Mouse (Mus musculus): ENCODE results near the gene Slc44a3. TPM values are rescaled to one million over a fixed set of nuclear protein-coding genes. Genes with fewer than 3 reads are reported as not detected.

Slc44a3 gene
- polyA plus RNA-seq, 1 experiment from 2014 or later, result 1.5 TPM

GRCm38 (mm10) chr3:121536803-121537202 lies 4.6 kb upstream of the Slc44a3 start:
- Histone ChIP-seq H3K4me2 (ENCODE audit: low read length) (no peak overlapping the region), H3K9me3 (ENCODE audit: control insufficient read depth, low read length) (no peaks in the 10 kb centered on the region), H3K4me1 (ENCODE audit: control insufficient read depth in 2 of 2, insufficient read depth in 2 of 2, low read length in 2 of 2) (peaks cover 6 to 18% of the 10 kb centered on the region in 2 experiments; a peak in 3 of 4 replicates), H3K4me3 (ENCODE audit: control insufficient read depth in 1 of 2, insufficient read depth in 1 of 2, low read depth in 1 of 2, low read length in 2 of 2) (no peak overlapping the region), H3K27me3 (ENCODE audit: control insufficient read depth, insufficient read depth, low read length) (peaks cover 22% of the 10 kb centered on the region; the same call in 1 of the 2 replicates), H3K36me3 (ENCODE audit: control insufficient read depth, insufficient read depth, low read length) (no peaks in the 10 kb centered on the region), H3K27ac (replicated peaks in 1 of 2; ENCODE audit: control insufficient read depth in 1 of 2, insufficient read depth in 1 of 2, low read depth in 2 of 2, low read length in 2 of 2) (no peak overlapping the region), H3K9ac (ENCODE audit: low read length) (no peak overlapping the region)
- 45% methylated on average over 9 of the region's 9 CpGs for WGBS
- ATAC-seq (ENCODE audit: insufficient number of reproducible peaks, insufficient read depth, low FRiP score, low read depth), result no peak

GRCm38 (mm10) chr3:121535813-121536504 lies 3.8 kb upstream of the Slc44a3 start:
- H3K9me3 ChIP-seq (ENCODE audit: control insufficient read depth, low read length), result no peaks in the 10 kb centered on the region
- WGBS, result 77% methylated on average over 3 of the region's 3 CpGs
- H3K4me1 ChIP-seq (ENCODE audit: control insufficient read depth in 2 of 2, insufficient read depth in 2 of 2, low read length in 2 of 2), result peaks cover 6 to 18% of the 10 kb centered on the region in 2 experiments; a peak in 3 of 4 replicates
- H3K4me2 ChIP-seq (ENCODE audit: low read length), result no peak overlapping the region
- H3K4me3 ChIP-seq (ENCODE audit: control insufficient read depth in 1 of 2, insufficient read depth in 1 of 2, low read depth in 1 of 2, low read length in 2 of 2), result no peak overlapping the region
- H3K27me3 ChIP-seq (ENCODE audit: control insufficient read depth, insufficient read depth, low read length), result peaks cover 26% of the 10 kb centered on the region; the same call in 1 of the 2 replicates
- no peaks in the 10 kb centered on the region for H3K36me3 ChIP-seq (ENCODE audit: control insufficient read depth, insufficient read depth, low read length)
- no peak for ATAC-seq (ENCODE audit: insufficient number of reproducible peaks, insufficient read depth, low FRiP score, low read depth)
- H3K27ac ChIP-seq (replicated peaks in 1 of 2; ENCODE audit: control insufficient read depth in 1 of 2, insufficient read depth in 1 of 2, low read depth in 2 of 2, low read length in 2 of 2), result no peak overlapping the region
- no peak overlapping the region for H3K9ac ChIP-seq (ENCODE audit: low read length)

GRCm38 (mm10) chr3:121531370-121532148 lies 645 bp downstream of the Slc44a3 start:
- Histone ChIP-seq H3K9ac (ENCODE audit: low read length) (peak overlapping the region; percentile 57), H3K4me1 (ENCODE audit: control insufficient read depth in 2 of 2, insufficient read depth in 2 of 2, low read length in 2 of 2) (peaks cover 6 to 13% of the 10 kb centered on the region in 2 experiments; a peak in 3 of 4 replicates), H3K27ac (replicated peaks in 1 of 2; ENCODE audit: control insufficient read depth in 1 of 2, insufficient read depth in 1 of 2, low read depth in 2 of 2, low read length in 2 of 2) (no peak overlapping the region), H3K4me3 (ENCODE audit: control insufficient read depth in 1 of 2, insufficient read depth in 1 of 2, low read depth in 1 of 2, low read length in 2 of 2) (peak overlapping the region; percentile 35 to 36), H3K27me3 (ENCODE audit: control insufficient read depth, insufficient read depth, low read length) (peaks cover 26% of the 10 kb centered on the region; the same call in 1 of the 2 replicates), H3K36me3 (ENCODE audit: control insufficient read depth, insufficient read depth, low read length) (no peaks in the 10 kb centered on the region), H3K4me2 (ENCODE audit: low read length) (peak overlapping the region; percentile 77), H3K9me3 (ENCODE audit: control insufficient read depth, low read length) (no peaks in the 10 kb centered on the region)
- ATAC-seq (ENCODE audit: insufficient number of reproducible peaks, insufficient read depth, low FRiP score, low read depth), result no peak
- WGBS, result 53% methylated on average over 16 of the region's 16 CpGs

- 76% methylated on average over 10 of the region's 10 CpGs for WGBS
- no peak overlapping the region for H3K4me3 ChIP-seq (ENCODE audit: control insufficient read depth in 1 of 2, insufficient read depth in 1 of 2, low read depth in 1 of 2, low read length in 2 of 2)
- ATAC-seq (ENCODE audit: insufficient number of reproducible peaks, insufficient read depth, low FRiP score, low read depth), result no peak
- no peaks in the 10 kb centered on the region for H3K9me3 ChIP-seq (ENCODE audit: control insufficient read depth, low read length)
- peaks cover 9 to 16% of the 10 kb centered on the region in 2 experiments; a peak in 3 of 4 replicates for H3K4me1 ChIP-seq (ENCODE audit: control insufficient read depth in 2 of 2, insufficient read depth in 2 of 2, low read length in 2 of 2)
- H3K27ac ChIP-seq (replicated peaks in 1 of 2; ENCODE audit: control insufficient read depth in 1 of 2, insufficient read depth in 1 of 2, low read depth in 2 of 2, low read length in 2 of 2), result no peak overlapping the region
- H3K9ac ChIP-seq (ENCODE audit: low read length), result no peak overlapping the region
- no peak overlapping the region for H3K4me2 ChIP-seq (ENCODE audit: low read length)
- H3K27me3 ChIP-seq (ENCODE audit: control insufficient read depth, insufficient read depth, low read length), result peaks cover 26% of the 10 kb centered on the region; the same call in 1 of the 2 replicates
- H3K36me3 ChIP-seq (ENCODE audit: control insufficient read depth, insufficient read depth, low read length), result no peaks in the 10 kb centered on the region
These were observed 1.5 kb downstream of the Slc44a3 start for GRCm38 (mm10) chr3:121530546-121531258.

- no peaks in the 10 kb centered on the region for H3K9me3 ChIP-seq (ENCODE audit: control insufficient read depth, low read length)
- no peak for ATAC-seq (ENCODE audit: insufficient number of reproducible peaks, insufficient read depth, low FRiP score, low read depth)
- H3K4me1 ChIP-seq (ENCODE audit: control insufficient read depth in 2 of 2, insufficient read depth in 2 of 2, low read length in 2 of 2), result peaks cover 9 to 12% of the 10 kb centered on the region in 2 experiments; a peak in 3 of 4 replicates
- 58% methylated on average over 17 of the region's 17 CpGs for WGBS
- no peaks in the 10 kb centered on the region for H3K27me3 ChIP-seq (ENCODE audit: control insufficient read depth, insufficient read depth, low read length)
- H3K36me3 ChIP-seq (ENCODE audit: control insufficient read depth, insufficient read depth, low read length), result no peaks in the 10 kb centered on the region
- no peak overlapping the region for H3K4me2 ChIP-seq (ENCODE audit: low read length)
- no peak overlapping the region for H3K4me3 ChIP-seq (ENCODE audit: control insufficient read depth in 1 of 2, insufficient read depth in 1 of 2, low read depth in 1 of 2, low read length in 2 of 2)
- H3K27ac ChIP-seq (replicated peaks in 1 of 2; ENCODE audit: control insufficient read depth in 1 of 2, insufficient read depth in 1 of 2, low read depth in 2 of 2, low read length in 2 of 2), result 0 out of 4 replicates have a peak overlapping the region, but pooled peaks of 1 of the 2 experiments have one; percentile 14
- H3K9ac ChIP-seq (ENCODE audit: low read length), result no peak overlapping the region
These were observed 5.8 kb downstream of the Slc44a3 start for GRCm38 (mm10) chr3:121526096-121527093.

GRCm38 (mm10) chr3:121521633-121522125 lies 10.5 kb downstream of the Slc44a3 start:
- Histone ChIP-seq H3K4me2 (ENCODE audit: low read length) (no peak overlapping the region), H3K27me3 (ENCODE audit: control insufficient read depth, insufficient read depth, low read length) (no peaks in the 10 kb centered on the region), H3K4me3 (ENCODE audit: control insufficient read depth in 1 of 2, insufficient read depth in 1 of 2, low read depth in 1 of 2, low read length in 2 of 2) (no peak overlapping the region), H3K9me3 (ENCODE audit: control insufficient read depth, low read length) (0 out of 2 replicates have a peak, but pooled peaks cover 3% of the 10 kb centered on the region), H3K4me1 (ENCODE audit: control insufficient read depth in 2 of 2, insufficient read depth in 2 of 2, low read length in 2 of 2) (peaks cover 6 to 8% of the 10 kb centered on the region in 2 experiments; a peak in 3 of 4 replicates), H3K9ac (ENCODE audit: low read length) (no peak overlapping the region), H3K36me3 (ENCODE audit: control insufficient read depth, insufficient read depth, low read length) (no peaks in the 10 kb centered on the region), H3K27ac (replicated peaks in 1 of 2; ENCODE audit: control insufficient read depth in 1 of 2, insufficient read depth in 1 of 2, low read depth in 2 of 2, low read length in 2 of 2) (no peak overlapping the region)
- 66% methylated on average over 10 of the region's 10 CpGs for WGBS
- no peak for ATAC-seq (ENCODE audit: insufficient number of reproducible peaks, insufficient read depth, low FRiP score, low read depth)

Data from heart, embryonic 14.5 days (tissue).